Mouse (Mus musculus) heart, adult 2 months (tissue): ENCODE results near the gene Spag7.

Experiments
- CTCF ChIP-seq: fragments of 200-600 bp; IDR thresholded peaks from 2 replicates; pipeline ENCODE4 v1.8.1; 2022; ENCODE audit warnings: antibody characterized with exemption, mild to moderate bottlenecking, moderate library complexity
- POLR2A ChIP-seq: fragments of 200-500 bp; IDR thresholded peaks from 2 replicates; pipeline ENCODE4 v1.6.1; 2011; ENCODE audit warnings: mild to moderate bottlenecking, low read depth, low read length, control low read depth; ENCODE audit not compliant: insufficient read depth

GRCm38 (mm10) chr11:70638293-70638692, 30.9 kb downstream of the Spag7 start:
- no peak for TF ChIP-seq POLR2A
- TF ChIP-seq CTCF, result no peak
